Mouse (Mus musculus) neural tube, embryonic 15.5 days (tissue): Measurements from ENCODE around the gene Ahsg. TPM values are rescaled to one million over a fixed set of nuclear protein-coding genes. Genes with fewer than 3 reads are reported as not detected.

ENCODE experiments used
- ATAC-seq: fragments of 200-750 bp; cut with Nextera tagmentation; 2 replicates; pipeline ENCODE4 v1.8.0; 2017; ENCODE audit warnings: mild to moderate bottlenecking, moderate TSS enrichment, moderate library complexity; ENCODE audit not compliant: low FRiP score
- H3K27ac ChIP-seq: fragments of 300-500 bp; sonication (generic); replicated peaks from 2 replicates; pipeline ENCODE4 v1.5.1; 2015; ENCODE audit warnings: mild to moderate bottlenecking, inconsistent platforms
- H3K27me3 ChIP-seq: fragments of 300-500 bp; sonication (generic); replicated peaks from 2 replicates; pipeline ENCODE4 v1.6.1; 2015; ENCODE audit warnings: inconsistent platforms
- H3K36me3 ChIP-seq: fragments of 300-500 bp; sonication (generic); 2 replicates; pipeline ENCODE4 v1.6.1; 2015; ENCODE audit warnings: inconsistent platforms
- H3K4me1 ChIP-seq: fragments of 300-500 bp; sonication (generic); 2 replicates; pipeline ENCODE4 v1.6.1; 2015; ENCODE audit warnings: inconsistent platforms
- H3K4me2 ChIP-seq: fragments of 300-500 bp; sonication (generic); 2 replicates; pipeline ENCODE4 v1.6.1; 2015; ENCODE audit warnings: inconsistent platforms, mild to moderate bottlenecking, moderate library complexity
- H3K4me3 ChIP-seq: fragments of 300-500 bp; sonication (generic); replicated peaks from 2 replicates; pipeline ENCODE4 v1.5.1; 2015; ENCODE audit warnings: mild to moderate bottlenecking, inconsistent platforms
- H3K9ac ChIP-seq: fragments of 300-500 bp; sonication (generic); replicated peaks from 2 replicates; pipeline ENCODE4 v1.6.1; 2015; ENCODE audit warnings: mild to moderate bottlenecking, inconsistent platforms
- H3K9me3 ChIP-seq: fragments of 300-500 bp; sonication (generic); replicated peaks from 2 replicates; pipeline ENCODE4 v1.6.1; 2016; ENCODE audit warnings: inconsistent platforms
- WGBS: fragments of 180-500 bp; shearing (Covaris S2); methylation state at CpG from one replicate; pipeline ENCODE4 v1.1.7; 2015; ENCODE audit warnings: mixed read lengths; 5-methylcytosine and 5-hydroxymethylcytosine counted together
- polyA plus RNA-seq: library from polyadenylated mRNA; unstranded; fragments of >200 nt; fragmentation: Nextera tagmentation; extraction: Ambion mirVana; gene quantifications from 2 replicates; pipeline ENCODE4 v1.2.1, GENCODE M21; 2015

The Ahsg gene
- 0.87 and 2.5 TPM in 2 replicates for polyA plus RNA-seq

DNA sequence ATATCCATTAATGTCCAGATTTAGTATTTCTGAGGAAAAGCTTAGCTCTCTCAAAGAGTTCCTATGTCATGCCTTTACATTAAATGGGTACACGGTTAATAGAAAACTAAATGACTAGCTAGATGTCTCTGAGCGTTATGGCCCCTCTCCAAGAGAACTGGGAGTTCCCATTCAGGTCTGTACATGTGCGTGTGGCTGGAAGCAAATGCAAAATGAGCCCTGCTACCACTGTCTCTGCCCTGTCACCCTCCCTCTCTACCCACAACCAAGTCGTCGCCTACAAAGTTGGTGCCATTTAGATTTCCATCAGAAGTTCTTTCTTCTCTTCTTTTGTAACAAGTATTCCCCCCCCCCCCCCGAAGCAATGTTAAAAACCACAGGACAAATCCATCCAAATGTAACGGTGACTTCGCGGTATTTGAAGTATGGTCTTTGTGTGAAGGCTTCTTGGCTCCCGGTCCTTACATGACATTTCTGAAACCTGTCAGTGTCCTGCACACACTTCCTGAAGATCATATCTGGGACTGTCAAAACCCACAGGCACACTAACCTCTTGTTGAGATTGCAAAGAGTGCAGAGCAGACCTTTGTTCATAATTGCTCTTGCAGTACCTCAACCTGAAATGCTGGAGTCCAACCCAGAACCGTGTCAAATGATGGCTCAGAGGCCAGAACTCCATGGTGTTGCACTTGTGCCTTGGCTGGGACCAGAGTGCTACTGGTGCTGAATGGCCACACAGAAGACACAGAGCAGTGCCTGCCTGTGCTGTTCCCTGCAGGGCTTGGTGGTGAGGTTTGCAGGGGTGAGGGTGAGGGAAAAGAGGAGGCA is at the start of gene Ahsg:
Gene Ahsg (plus strand): TSS at position 595 of the 828 bp plus-strand sequence.
- no peaks in the 10 kb centered on the region for H3K4me1 ChIP-seq
- no peak within 1 kb of the TSS for H3K9ac ChIP-seq
- no peak within 1 kb of the TSS for H3K27ac ChIP-seq
- no peaks in the 10 kb centered on the region for H3K36me3 ChIP-seq
- no peak for ATAC-seq
- H3K4me3 ChIP-seq: no peak within 1 kb of the TSS
- H3K4me2 ChIP-seq: no peak within 1 kb of the TSS
- H3K9me3 ChIP-seq: no peaks in the 10 kb centered on the region
- no peaks in the 10 kb centered on the region for H3K27me3 ChIP-seq
- WGBS: 88% methylated on average over 11 of the region's 11 CpGs

DNA sequence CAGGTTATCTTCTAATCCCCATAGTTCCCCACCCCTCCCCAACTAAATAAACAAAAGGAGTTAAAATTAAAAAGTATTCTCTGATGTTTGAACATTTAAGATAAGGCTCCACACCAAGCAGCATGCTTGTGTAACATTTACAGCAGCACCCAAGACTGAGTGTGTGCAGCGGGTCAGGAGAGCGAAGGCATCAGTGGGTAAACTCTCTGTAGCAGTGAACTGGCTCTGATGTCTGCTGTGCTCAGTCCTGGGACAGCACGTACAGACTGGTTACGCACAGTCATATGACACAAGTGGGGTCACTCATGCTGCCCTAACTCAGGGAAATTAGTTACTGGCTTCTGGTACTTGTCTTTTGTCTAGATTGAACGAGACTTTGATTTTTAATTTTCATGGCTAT is 48.2 kb upstream of the Ahsg start:
- 92% methylated on average over 5 of the region's 5 CpGs for WGBS
- ATAC-seq: no peak

DNA sequence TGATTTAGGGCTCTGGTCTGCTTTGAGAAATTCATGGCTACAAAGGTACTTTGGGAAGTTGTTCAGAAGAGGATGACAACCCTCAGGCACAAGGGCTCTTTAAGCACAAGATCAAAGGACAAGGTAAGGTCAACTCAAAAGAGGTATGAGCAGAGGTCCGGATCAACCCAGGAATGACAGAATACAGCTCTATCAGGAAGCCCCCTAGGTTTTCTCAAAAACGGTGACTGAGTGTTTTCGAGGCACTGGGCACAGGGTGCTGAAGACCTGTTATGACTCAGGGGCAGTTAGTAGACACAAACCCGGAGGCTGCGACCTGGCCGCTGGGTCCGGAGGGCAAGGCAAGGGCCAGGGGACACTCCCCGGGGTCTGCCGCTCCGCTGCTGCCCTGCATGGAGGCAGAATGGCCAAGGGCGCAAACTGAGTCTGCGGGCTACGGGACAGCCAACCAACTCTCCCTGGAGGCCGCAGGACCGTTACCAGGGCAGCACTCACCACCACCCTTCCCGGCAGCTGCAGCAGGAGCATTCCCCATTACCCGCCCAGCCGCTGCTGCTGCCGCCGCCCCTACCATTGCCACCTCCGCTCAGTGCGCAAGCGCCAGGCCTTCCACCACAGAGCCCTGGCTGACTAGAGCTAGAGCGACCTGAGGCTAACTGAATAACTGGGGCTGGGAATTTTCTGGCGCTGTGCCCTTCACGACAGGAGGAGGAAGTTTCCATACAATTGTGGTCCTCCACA is 46.8 kb upstream of the Ahsg start:
- WGBS: 2% methylated on average over 26 of the region's 26 CpGs
- no peaks in the 10 kb centered on the region for H3K9me3 ChIP-seq
- H3K4me2 ChIP-seq: peak overlapping the region; percentile 96
- H3K4me3 ChIP-seq: peak overlapping the region; percentile 61
- peak overlapping the region; percentile 94 for H3K9ac ChIP-seq
- no peaks in the 10 kb centered on the region for H3K27me3 ChIP-seq
- peak; percentile 97 for ATAC-seq
- H3K4me1 ChIP-seq: peaks cover 10% of the 10 kb centered on the region
- H3K27ac ChIP-seq: peak overlapping the region; percentile 73
- no peaks in the 10 kb centered on the region; the same call in none of the 2 replicates for H3K36me3 ChIP-seq

More for the DNA sequence above, 48.2 kb upstream of the Ahsg start:
- H3K36me3 ChIP-seq: peaks cover 5% of the 10 kb centered on the region
- no peaks in the 10 kb centered on the region for H3K9me3 ChIP-seq
- H3K27ac ChIP-seq: no peak overlapping the region
- H3K4me3 ChIP-seq: no peak overlapping the region
- H3K4me1 ChIP-seq: peaks cover 10% of the 10 kb centered on the region
- H3K9ac ChIP-seq: no peak overlapping the region
- no peaks in the 10 kb centered on the region for H3K27me3 ChIP-seq
- H3K4me2 ChIP-seq: no peak overlapping the region

- Histone ChIP-seq H3K27ac (peak overlapping the region; percentile 73), H3K4me1 (peaks cover 10% of the 10 kb centered on the region), H3K36me3 (no peaks in the 10 kb centered on the region; the same call in none of the 2 replicates), H3K27me3 (no peaks in the 10 kb centered on the region), H3K4me3 (peak overlapping the region; percentile 61), H3K4me2 (peak overlapping the region; percentile 96), H3K9me3 (no peaks in the 10 kb centered on the region), H3K9ac (peak overlapping the region; percentile 94; the same call in 1 of the 2 replicates)
- WGBS: 22% methylated on average over 5 of the region's 5 CpGs
- peak; percentile 20; the same call in 1 of the 2 replicates for ATAC-seq
These were observed 46.2 kb upstream of the Ahsg start for GRCm38 (mm10) chr16:22844834-22845233.

DNA sequence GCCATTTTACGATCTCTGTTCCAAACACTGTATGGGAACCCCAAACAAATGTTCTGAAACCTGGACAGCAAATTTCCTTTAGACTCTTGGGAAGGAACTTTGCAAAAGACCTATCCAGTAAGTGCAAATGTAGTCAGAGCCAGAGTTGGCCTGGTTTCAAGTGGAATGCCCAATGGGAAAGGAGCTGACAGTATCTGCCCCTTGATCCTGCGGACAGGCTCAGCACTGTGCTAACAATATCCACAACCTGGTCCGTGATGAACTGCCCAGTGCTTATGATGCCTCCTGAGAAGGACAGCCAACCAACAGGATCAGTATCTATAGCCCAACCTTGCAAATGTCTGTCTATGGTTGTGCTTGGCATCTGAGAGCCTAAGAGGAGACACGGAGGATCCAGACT is 45.6 kb upstream of the Ahsg start:
- no peaks in the 10 kb centered on the region; the same call in none of the 2 replicates for H3K36me3 ChIP-seq
- no peak overlapping the region for H3K4me3 ChIP-seq
- H3K4me1 ChIP-seq: peaks cover 10% of the 10 kb centered on the region
- no peak overlapping the region for H3K27ac ChIP-seq
- H3K9me3 ChIP-seq: no peaks in the 10 kb centered on the region
- ATAC-seq: no peak
- H3K27me3 ChIP-seq: no peaks in the 10 kb centered on the region
- no peak overlapping the region for H3K4me2 ChIP-seq
- H3K9ac ChIP-seq: no peak overlapping the region
- 92% methylated on average over 4 of the region's 4 CpGs for WGBS

DNA sequence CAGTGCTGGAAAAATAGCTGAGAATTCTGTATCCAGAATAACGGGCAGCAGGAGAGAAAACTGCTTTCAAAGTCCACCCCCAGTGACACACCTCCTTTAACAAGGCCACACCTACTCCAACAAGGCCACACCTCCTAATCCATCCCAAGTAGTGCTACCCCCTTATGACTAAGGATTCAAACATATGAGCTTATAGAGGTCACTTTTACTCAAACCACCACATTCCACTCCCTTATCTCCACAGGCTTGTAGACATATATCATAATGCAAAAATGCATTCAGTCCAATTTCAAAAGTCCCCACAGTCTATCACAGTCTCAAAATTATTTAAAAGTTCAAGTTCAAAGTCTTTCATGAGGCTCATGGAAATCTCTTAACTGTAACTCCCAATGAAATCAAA is 43.4 kb upstream of the Ahsg start:
- H3K9me3 ChIP-seq: no peaks in the 10 kb centered on the region
- no peaks in the 10 kb centered on the region for H3K27me3 ChIP-seq
- no peaks in the 10 kb centered on the region for H3K36me3 ChIP-seq
- H3K4me2 ChIP-seq: no peak overlapping the region
- no peak overlapping the region for H3K4me3 ChIP-seq
- no peak overlapping the region for H3K9ac ChIP-seq
- 96% methylated on average over 1 of the region's 1 CpGs for whole genome bisulfite sequencing
- H3K27ac ChIP-seq: no peak overlapping the region
- H3K4me1 ChIP-seq: peaks cover 10% of the 10 kb centered on the region
- no peak for ATAC-seq

- no peak for ATAC-seq
- Histone ChIP-seq H3K4me2 (no peak overlapping the region), H3K4me3 (no peak overlapping the region), H3K27me3 (no peaks in the 10 kb centered on the region), H3K36me3 (no peaks in the 10 kb centered on the region), H3K9ac (no peak overlapping the region), H3K27ac (no peak overlapping the region), H3K9me3 (no peaks in the 10 kb centered on the region), H3K4me1 (peaks cover 10% of the 10 kb centered on the region)
- WGBS: 87% methylated on average over 1 of the region's 1 CpGs
These were observed 42.7 kb upstream of the Ahsg start for GRCm38 (mm10) chr16:22848331-22848730.

DNA sequence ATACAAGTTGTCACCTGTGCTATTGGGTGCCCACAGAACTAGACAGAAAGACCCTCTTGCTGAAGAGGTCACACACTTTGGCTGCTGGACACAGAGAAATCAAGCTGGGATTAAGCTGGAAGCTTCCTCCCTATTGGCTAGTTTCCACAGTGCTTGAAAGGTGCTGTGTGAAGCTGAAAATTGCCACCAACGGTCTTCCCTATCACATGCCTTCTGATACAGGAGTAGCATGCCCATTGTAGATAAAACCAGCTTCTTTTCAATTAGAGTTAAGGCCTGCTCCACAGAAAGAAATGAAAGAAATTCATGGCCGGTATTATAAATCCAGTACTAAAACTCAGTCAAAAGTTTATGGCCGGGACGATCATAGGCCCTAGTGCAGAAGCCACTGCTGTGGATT is 38.4 kb upstream of the Ahsg start:
- ATAC-seq: no peak
- no peak overlapping the region for H3K4me3 ChIP-seq
- WGBS: 93% methylated on average over 4 of the region's 4 CpGs

DNA sequence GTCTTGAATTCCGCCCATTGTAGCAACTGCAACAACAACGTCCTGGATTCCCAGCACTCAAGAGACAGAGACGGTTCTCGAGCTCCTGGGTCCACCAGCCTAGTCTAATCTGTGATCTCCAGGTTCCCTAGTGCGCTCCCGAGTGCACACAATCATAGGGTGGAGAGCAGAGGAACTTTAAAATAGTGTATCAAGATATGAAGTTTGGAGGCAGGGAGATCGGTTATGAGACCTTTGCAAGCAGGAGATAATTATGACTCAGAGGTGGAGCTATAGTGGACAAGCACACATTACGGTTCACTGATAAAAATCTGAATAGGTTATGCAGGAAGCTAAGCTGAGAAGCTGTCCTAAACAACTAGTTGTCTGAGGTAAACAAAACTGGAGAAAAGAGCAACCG is 34.3 kb upstream of the Ahsg start:
- Histone ChIP-seq H3K27ac (peak overlapping the region; percentile 75), H3K4me3 (peak overlapping the region; percentile 96), H3K4me2 (peak overlapping the region; percentile 69), H3K27me3 (no peaks in the 10 kb centered on the region), H3K9me3 (no peaks in the 10 kb centered on the region), H3K36me3 (peaks cover 2% of the 10 kb centered on the region; the same call in 1 of the 2 replicates), H3K4me1 (peaks cover 20% of the 10 kb centered on the region), H3K9ac (peak overlapping the region; percentile 51)
- 14% methylated on average over 9 of the region's 9 CpGs for whole genome bisulfite sequencing
- no peak for ATAC-seq

More for the DNA sequence above, 38.4 kb upstream of the Ahsg start:
- no peaks in the 10 kb centered on the region for H3K9me3 ChIP-seq
- H3K27ac ChIP-seq: no peak overlapping the region
- peaks cover 6% of the 10 kb centered on the region for H3K4me1 ChIP-seq
- no peaks in the 10 kb centered on the region for H3K27me3 ChIP-seq
- H3K4me2 ChIP-seq: no peak overlapping the region
- H3K36me3 ChIP-seq: 0 out of 2 replicates have a peak, but pooled peaks cover 2% of the 10 kb centered on the region
- no peak overlapping the region for H3K9ac ChIP-seq

DNA sequence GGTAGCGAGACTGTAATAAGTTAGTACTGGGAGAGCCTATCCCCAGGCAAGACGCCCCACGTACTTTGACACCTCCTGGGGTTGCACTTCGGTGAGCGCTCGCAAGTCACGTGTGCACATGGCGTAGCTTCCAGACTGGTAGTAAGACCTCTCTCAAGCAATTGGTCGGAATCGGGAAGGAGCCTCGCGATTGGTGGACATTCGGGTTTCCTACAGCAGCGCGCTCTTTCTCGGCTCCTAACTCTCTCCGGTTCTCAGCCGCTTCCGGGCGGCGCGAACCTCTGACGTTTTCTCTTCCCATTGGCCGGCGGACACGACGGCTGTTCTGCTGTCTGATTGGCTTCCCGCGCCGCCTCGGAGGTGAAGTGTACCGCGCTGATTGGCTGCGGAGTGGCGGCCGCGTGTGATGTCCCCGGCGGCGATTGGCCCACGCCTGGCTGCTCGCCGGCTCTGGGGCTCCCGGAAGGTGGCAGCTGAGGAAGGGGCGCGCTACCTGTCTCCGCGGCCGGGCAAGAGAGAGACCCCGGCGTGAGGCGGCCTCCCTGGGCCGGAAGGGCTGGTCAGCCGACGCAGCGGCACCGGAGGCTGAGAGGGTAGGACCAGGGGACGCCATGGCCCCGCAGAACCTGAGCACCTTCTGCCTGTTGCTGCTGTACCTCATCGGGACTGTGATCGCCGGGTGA is 33.5 kb upstream of the Ahsg start, which contains the start of the genes Tbccd1 and Dnajb11:
Gene Tbccd1 (minus strand): TSS at position 239 of the 683 bp plus-strand sequence.
Gene Dnajb11 (plus strand): TSS at position 415 of the 683 bp plus-strand sequence.
- peak within 1 kb of the TSS; percentile 96 for H3K4me3 ChIP-seq
- under 1% methylated on average over 62 of the region's 62 CpGs for WGBS
- H3K4me1 ChIP-seq: peaks cover 20% of the 10 kb centered on the region
- no peaks in the 10 kb centered on the region for H3K9me3 ChIP-seq
- H3K9ac ChIP-seq: peak within 1 kb of the TSS; percentile 83
- peak within 1 kb of the TSS; percentile 89 for H3K4me2 ChIP-seq
- peak; percentile 99 for ATAC-seq
- peak within 1 kb of the TSS; percentile 77 for H3K27ac ChIP-seq
- H3K36me3 ChIP-seq: peaks cover 6% of the 10 kb centered on the region; the same call in 1 of the 2 replicates
- H3K27me3 ChIP-seq: no peaks in the 10 kb centered on the region

- H3K27ac ChIP-seq: no peak overlapping the region
- WGBS: 94% methylated on average over 8 of the region's 8 CpGs
- ATAC-seq: no peak
- H3K9me3 ChIP-seq: no peaks in the 10 kb centered on the region
- no peak overlapping the region for H3K4me3 ChIP-seq
- H3K36me3 ChIP-seq: peaks cover 62% of the 10 kb centered on the region
- no peaks in the 10 kb centered on the region for H3K4me1 ChIP-seq
- H3K27me3 ChIP-seq: no peaks in the 10 kb centered on the region
- H3K9ac ChIP-seq: no peak overlapping the region
- no peak overlapping the region for H3K4me2 ChIP-seq
These were observed 18.7 kb upstream of the Ahsg start for GRCm38 (mm10) chr16:22872397-22872796.
